In the genomic region with DNA sequence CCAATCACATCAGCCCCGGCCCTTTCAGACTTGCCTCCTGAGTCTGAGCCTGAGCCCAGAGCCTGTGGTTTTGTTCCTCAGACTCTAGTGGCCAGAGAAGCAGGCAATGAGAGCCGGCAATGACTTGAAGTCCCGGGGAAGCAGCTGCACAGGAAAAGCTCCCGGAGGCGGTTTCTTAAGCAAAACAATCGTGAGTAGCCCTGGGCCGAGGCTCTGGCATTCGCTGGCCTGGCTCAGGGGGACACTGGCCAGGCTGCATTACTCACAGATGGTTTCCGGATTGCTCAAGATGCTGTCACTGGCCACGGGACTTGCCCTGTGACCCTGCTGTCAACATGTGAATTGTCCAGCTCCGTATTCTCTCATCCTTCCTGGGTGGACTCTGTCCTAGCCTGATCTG, we compare ENCODE assay signal across 9 mouse cellular contexts. TPM values are rescaled to one million over a fixed set of nuclear protein-coding genes. Genes with fewer than 3 reads are reported as not detected.
DNase-seq lines count a peak whose midpoint lies in the region; ATAC-seq and TF ChIP-seq lines count a peak whose summit lies in the region.
"Had no signal": no experiment of that assay in that cellular context is flagged by ENCODE, and none has a peak within 500 bp of the region (broad histone marks: within the 10 kb centered on the region; RNA-seq: fewer than 3 reads in every experiment).

No protein-coding gene starts in this region.

- intact Hi-C loops in heart, postnatal 25 days (cut with DNase I): no loop called here

- H3K4me3 ChIP-seq in kidney, embryonic 15.5 days (replicated peaks): no peak overlapping the region
- no peak overlapping the region for H3K4me3 ChIP-seq in embryonic facial prominence, embryonic 14.5 days (ENCODE audit: low read depth, low read length)
- no peak overlapping the region for H3K4me3 ChIP-seq in limb, embryonic 14.5 days (replicated peaks; ENCODE audit: low read length)
- H3K4me3 ChIP-seq: hindbrain, embryonic 15.5 days had no signal

- H3K36me3 ChIP-seq in kidney, embryonic 15.5 days: no peaks in the 10 kb centered on the region
- H3K36me3 ChIP-seq in embryonic facial prominence, embryonic 14.5 days (ENCODE audit: control insufficient read depth, insufficient read depth, low read length): no peaks in the 10 kb centered on the region
- no peaks in the 10 kb centered on the region for H3K36me3 ChIP-seq in limb, embryonic 14.5 days (ENCODE audit: control insufficient read depth, insufficient read depth, low read length)
- H3K36me3 ChIP-seq: hindbrain, embryonic 15.5 days had no signal

- peaks cover 15% of the 10 kb centered on the region for H3K4me1 ChIP-seq in kidney, embryonic 15.5 days
- H3K4me1 ChIP-seq in embryonic facial prominence, embryonic 14.5 days (ENCODE audit: control insufficient read depth, insufficient read depth, low read length): peaks cover 12% of the 10 kb centered on the region
- H3K4me1 ChIP-seq in limb, embryonic 14.5 days (ENCODE audit: control insufficient read depth, insufficient read depth, low read length): peaks cover 15% of the 10 kb centered on the region

- WGBS in kidney, embryonic 15.5 days: 19% methylated on average over 11 of the region's 11 CpGs
- WGBS in embryonic facial prominence, embryonic 14.5 days: 5% methylated on average over 10 of the region's 11 CpGs
- 21% methylated on average over 11 of the region's 11 CpGs for WGBS in limb, embryonic 14.5 days

- no peaks in the 10 kb centered on the region; the same call in 1 of the 2 replicates for H3K9me3 ChIP-seq in kidney, embryonic 15.5 days (replicated peaks)
- H3K9me3 ChIP-seq in embryonic facial prominence, embryonic 14.5 days (ENCODE audit: control insufficient read depth, low read length): no peaks in the 10 kb centered on the region
- H3K9me3 ChIP-seq in limb, embryonic 14.5 days (ENCODE audit: control insufficient read depth, low read length): no peaks in the 10 kb centered on the region
- H3K9me3 ChIP-seq: hindbrain, embryonic 15.5 days had no signal

- no peak overlapping the region for H3K27ac ChIP-seq in kidney, embryonic 15.5 days
- 0 out of 2 replicates have a peak overlapping the region, but pooled peaks have one; percentile 4 for H3K27ac ChIP-seq in embryonic facial prominence, embryonic 14.5 days (replicated peaks; ENCODE audit: low read depth, low read length)
- H3K27ac ChIP-seq in limb, embryonic 14.5 days (replicated peaks; ENCODE audit: low read depth, low read length): no peak overlapping the region
- H3K27ac ChIP-seq: hindbrain, embryonic 15.5 days had no signal

- DNase-seq in kidney, adult 18-20 months: peak; percentile 14
- peak; percentile 69 for DNase-seq in adrenal gland, adult 8-10 months
- DNase-seq in embryonic facial prominence, embryonic 14.5 days (ENCODE audit: low spot score): peak; percentile 60
- DNase-seq in heart, postnatal 25 days (ENCODE audit: low spot score): peak; percentile 77
- DNase-seq in limb, embryonic 14.5 days (ENCODE audit: low spot score): no peak
- DNase-seq in retina, postnatal 1 day: peak; percentile 44
- DNase-seq in thymus, postnatal 0 days (ENCODE audit: low spot score): no peak

- ATAC-seq in kidney, embryonic 15.5 days (replicated peaks; ENCODE audit: low FRiP score): no peak
- ATAC-seq in embryonic facial prominence, embryonic 14.5 days (ENCODE audit: low read depth): peak; percentile 41; the same call in 1 of the 2 replicates
- no peak for ATAC-seq in limb, embryonic 14.5 days (ENCODE audit: low FRiP score, low read depth)

- H3K9ac ChIP-seq in kidney, embryonic 15.5 days: no peak overlapping the region
- H3K9ac ChIP-seq in embryonic facial prominence, embryonic 14.5 days (ENCODE audit: low read depth, low read length): 0 out of 2 replicates have a peak overlapping the region, but pooled peaks have one; percentile 19
- peak overlapping the region; percentile 21; the same call in 1 of the 2 replicates for H3K9ac ChIP-seq in limb, embryonic 14.5 days (ENCODE audit: low read depth, low read length, severe bottlenecking)
- H3K9ac ChIP-seq: hindbrain, embryonic 15.5 days had no signal

- H3K27me3 ChIP-seq in kidney, embryonic 15.5 days: peaks cover 17% of the 10 kb centered on the region
- peaks cover 19% of the 10 kb centered on the region for H3K27me3 ChIP-seq in embryonic facial prominence, embryonic 14.5 days (replicated peaks; ENCODE audit: control insufficient read depth, insufficient read depth, low read length)
- H3K27me3 ChIP-seq in limb, embryonic 14.5 days (ENCODE audit: control insufficient read depth, insufficient read depth, low read length): no peaks in the 10 kb centered on the region

- H3K4me2 ChIP-seq in kidney, embryonic 15.5 days: no peak overlapping the region
- H3K4me2 ChIP-seq in embryonic facial prominence, embryonic 14.5 days (ENCODE audit: low read depth, low read length): no peak overlapping the region
- H3K4me2 ChIP-seq in limb, embryonic 14.5 days (replicated peaks; ENCODE audit: low read depth, low read length, severe bottlenecking): no peak overlapping the region
- H3K4me2 ChIP-seq: hindbrain, embryonic 15.5 days had no signal

- TF ChIP-seq POLR2A in limb, embryonic 14.5 days (IDR thresholded peaks at IDR 0.05; ENCODE audit: borderline replicate concordance, extremely low read depth, insufficient read depth, insufficient read length): no peak

RNA-seq across cellular contexts. Expression of a gene that starts 33.8 kb away (rescaled TPM):
- 3.5 and 4.1 TPM in 2 replicates for polyA plus RNA-seq in kidney, embryonic 15.5 days (2015; fragmentation: Nextera tagmentation; extraction: Ambion mirVana)
- 10 to 100 TPM in 3 of 4 experiments, 1 to 10 TPM in 1; 4.8 to 18.8 (median 14.4) TPM for total RNA-seq in adrenal gland, adult 8-10 months (2022)
- 2.9 and 5.8 TPM in 2 replicates for polyA plus RNA-seq in embryonic facial prominence, embryonic 14.5 days (2014; fragmentation: Nextera tagmentation; extraction: Ambion mirVana)
- 1 to 10 TPM; 1.5 to 2.1 TPM for total RNA-seq in heart, postnatal 25 days (2021)
- 4.8 TPM in 2 replicates for polyA plus RNA-seq in limb, embryonic 14.5 days (2012; rRNA removed)
- polyA plus RNA-seq in limb, embryonic 14.5 days (2014; fragmentation: Nextera tagmentation; extraction: Ambion mirVana): 5.3 and 7.8 TPM in 2 replicates
- 3.1 and 3.4 TPM in 2 replicates for polyA plus RNA-seq in thymus, postnatal 0 days (2015; fragmentation: Nextera tagmentation; extraction: Ambion mirVana)

Comparison
In these comparisons a context has a peak if more than half of its experiments do, and no peak if none do; other contexts are left out.
1. DNase-seq: peak in kidney, adult 18-20 months (single experiment), adrenal gland, adult 8-10 months (single experiment), embryonic facial prominence, embryonic 14.5 days (single experiment), heart, postnatal 25 days (single experiment) and retina, postnatal 1 day (single experiment); none in limb, embryonic 14.5 days (single experiment) and thymus, postnatal 0 days (single experiment).